Mouse (Mus musculus) neutrophil, adult 65 days (primary cell): ENCODE measurements around the gene Ccr1l1. TPM values are rescaled to one million over a fixed set of nuclear protein-coding genes. Genes with fewer than 3 reads are reported as not detected.

ENCODE experiments used
- total RNA-seq: library from RNA; stranded (reverse); gene quantifications from 2 replicates; pipeline ENCODE4 v1.2.4, GENCODE M21; 2023

The Ccr1l1 gene
- not detected in 2 replicates for total RNA-seq

GRCm38 (mm10) chr9:123978308-123978707 lies at the start of gene Ccr1l1:
Gene Ccr1l1, minus strand, starts transcription at chr9:123978408.

GRCm38 (mm10) chr9:124021672-124022071 lies 43.5 kb upstream of the Ccr1l1 start, which contains the start of gene Ccr3:
Gene Ccr3, plus strand, starts transcription at chr9:124021972.

DNA sequence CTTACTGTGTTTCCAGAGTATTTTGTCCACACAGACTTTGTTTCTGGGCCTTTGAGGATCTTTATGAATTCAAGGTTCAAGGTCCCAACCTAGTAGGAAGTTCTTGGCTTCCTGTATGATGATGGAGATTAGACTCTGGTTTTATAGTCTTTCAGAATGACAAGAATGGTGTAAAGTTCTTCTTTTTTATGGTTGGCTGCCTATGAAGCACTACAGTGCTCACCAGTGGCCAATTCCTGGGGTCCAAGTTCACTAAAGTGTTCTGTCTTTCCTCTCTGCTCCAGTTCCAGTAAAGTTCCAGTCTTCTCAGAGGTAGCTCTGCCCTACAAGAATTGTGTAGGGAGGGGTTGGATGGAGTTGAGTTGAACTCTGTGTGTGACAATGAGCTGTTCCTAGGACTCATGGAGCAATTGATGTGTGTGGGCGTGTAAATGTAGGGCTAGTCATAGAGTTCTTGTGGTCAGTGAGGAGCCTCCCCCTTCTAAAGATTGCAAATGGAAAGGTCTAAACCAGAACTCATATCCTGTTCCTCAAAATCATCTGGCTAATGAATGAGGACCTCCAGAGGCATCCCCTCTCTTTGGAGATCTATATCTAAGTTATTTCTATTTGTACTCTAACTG lies 9.8 kb downstream of the Ccr1l1 start, which contains the start of gene Ccr1:
Gene Ccr1 (minus strand): TSS at position 403 of the 623 bp plus-strand sequence.

Other genes with a start within 250 kb of the Ccr1l1 start
- gene Cxcr6, start 171.9 kb downstream of the Ccr1l1 start, total RNA-seq: not detected in 2 replicates
- 25.1 and 31.2 TPM in 2 replicates for gene Fyco1, start 126.5 kb downstream of the Ccr1l1 start, total RNA-seq
- not detected in 2 replicates for gene Xcr1, start 116.4 kb downstream of the Ccr1l1 start, total RNA-seq
- 258 and 279 TPM in 2 replicates for gene Ccr1, start 9.7 kb downstream of the Ccr1l1 start, total RNA-seq
- 0.27 TPM in 1 of 2 replicates, not detected in the other for gene Ccr3, start 43.6 kb upstream of the Ccr1l1 start, total RNA-seq
- 104 and 107 TPM in 2 replicates for gene Ccr2, start 123.5 kb upstream of the Ccr1l1 start, total RNA-seq
- 2.1 and 3.7 TPM in 2 replicates for gene Ccr5, start 143.1 kb upstream of the Ccr1l1 start, total RNA-seq